Mouse (Mus musculus): ENCODE measurements at regions not wholly inside any gene's neighbourhood (a gene's known extent, or its start where the extent isn't known, plus 50 kb on each side); places are given as distances from the start of the nearest gene placed in this dataset.

- no peak for DNase-seq (ENCODE audit: low read depth)
Measured at GRCm38 (mm10) chr2:147927792-147928670, 118.7 kb downstream of the Foxa2 start.

- DNase-seq (ENCODE audit: low read depth), result no peak
Measured at GRCm38 (mm10) chr2:147926861-147927260, 119.9 kb downstream of the Foxa2 start.

- DNase-seq (ENCODE audit: low read depth), result no peak
Measured at GRCm38 (mm10) chr2:147907341-147907740, 139.4 kb downstream of the Foxa2 start.

- no peak for DNase-seq (ENCODE audit: low read depth)
Measured at GRCm38 (mm10) chr2:147905759-147906740, 140.7 kb downstream of the Foxa2 start.

- DNase-seq (ENCODE audit: low read depth), result no peak
Measured at GRCm38 (mm10) chr2:147905118-147905517, 141.7 kb downstream of the Foxa2 start.

GRCm38 (mm10) chr2:147899236-147899635 lies 147.5 kb downstream of the Foxa2 start:
- no peak for DNase-seq (ENCODE audit: low read depth)

- peak; percentile 16 for DNase-seq (ENCODE audit: low read depth)
Measured at GRCm38 (mm10) chr2:147895691-147896090, 151.1 kb downstream of the Foxa2 start.

GRCm38 (mm10) chr2:147894213-147894612 lies 152.6 kb downstream of the Foxa2 start:
- no peak for DNase-seq (ENCODE audit: low read depth)

GRCm38 (mm10) chr2:147886191-147886590 lies 160.6 kb downstream of the Foxa2 start:
- DNase-seq (ENCODE audit: low read depth), result no peak

GRCm38 (mm10) chr2:147877907-147878306 lies 168.9 kb downstream of the Foxa2 start:
- DNase-seq (ENCODE audit: low read depth), result no peak

- no peak for DNase-seq (ENCODE audit: low read depth)
Measured at GRCm38 (mm10) chr2:147877543-147877904, 169.2 kb downstream of the Foxa2 start.

GRCm38 (mm10) chr2:147876708-147877542 lies 169.8 kb downstream of the Foxa2 start:
- DNase-seq (ENCODE audit: low read depth), result no peak

- no peak for DNase-seq (ENCODE audit: low read depth)
Measured at GRCm38 (mm10) chr2:147872972-147873371, 173.8 kb downstream of the Foxa2 start.

GRCm38 (mm10) chr2:147851186-147851802 lies 195.5 kb downstream of the Foxa2 start:
- DNase-seq (ENCODE audit: low read depth), result no peak

GRCm38 (mm10) chr2:147846968-147847749 lies 199.6 kb downstream of the Foxa2 start:
- no peak for DNase-seq (ENCODE audit: low read depth)

GRCm38 (mm10) chr2:147845256-147845655 lies 201.5 kb downstream of the Foxa2 start:
- DNase-seq (ENCODE audit: low read depth), result no peak

GRCm38 (mm10) chr2:147840936-147841335 lies 205.8 kb downstream of the Foxa2 start:
- no peak for DNase-seq (ENCODE audit: low read depth)

- DNase-seq (ENCODE audit: low read depth), result no peak
Measured at GRCm38 (mm10) chr2:147838613-147839012, 208.2 kb downstream of the Foxa2 start.

GRCm38 (mm10) chr2:147830551-147830950 lies 216.2 kb downstream of the Foxa2 start:
- no peak for DNase-seq (ENCODE audit: low read depth)

GRCm38 (mm10) chr2:147816951-147817350 lies 229.8 kb downstream of the Foxa2 start:
- no peak for DNase-seq (ENCODE audit: low read depth)

- DNase-seq (ENCODE audit: low read depth), result no peak
Measured at GRCm38 (mm10) chr2:147814231-147814630, 232.5 kb downstream of the Foxa2 start.

Measured in induced T-regulatory cell, adult 2 months (primary cell).